Mouse (Mus musculus) lung, adult 2 months (tissue): ENCODE measurements around the gene Nat10.

Source experiments
- CTCF ChIP-seq: fragments of 200-500 bp; IDR thresholded peaks from 2 replicates; pipeline ENCODE4 v1.5.1; 2011; ENCODE audit warnings: mild to moderate bottlenecking, low read length, control low read depth; ENCODE audit not compliant: insufficient read depth
- POLR2A ChIP-seq: fragments of 200-500 bp; IDR thresholded peaks from 2 replicates; pipeline ENCODE4 v1.6.1; 2011; ENCODE audit warnings: low read depth, mild to moderate bottlenecking, control low read depth, low read length, borderline replicate concordance; ENCODE audit errors: extremely low read depth

DNA sequence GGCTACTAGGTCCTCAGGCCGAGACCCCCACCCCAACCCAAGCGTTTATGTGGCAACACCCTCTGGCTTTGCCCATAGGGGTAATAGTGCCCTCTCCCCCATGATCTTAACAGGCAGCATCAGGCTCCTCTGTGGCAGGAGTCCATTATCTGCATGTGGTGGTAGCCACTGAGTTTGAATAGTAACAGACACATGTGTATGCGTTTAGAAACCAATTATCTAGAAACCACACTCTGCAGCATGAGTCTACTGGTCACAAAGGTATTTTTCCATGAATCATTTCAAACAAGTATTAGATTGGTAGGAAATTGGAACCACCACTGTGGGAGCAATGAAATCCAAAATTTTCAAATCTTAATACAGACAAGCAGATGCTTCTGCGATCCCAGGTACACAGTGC is 75.5 kb downstream of the Nat10 start:
- no peak for TF ChIP-seq CTCF
- no peak for TF ChIP-seq POLR2A
